Comparison of ENCODE assay signal across 42 mouse cellular contexts in the genomic region with DNA sequence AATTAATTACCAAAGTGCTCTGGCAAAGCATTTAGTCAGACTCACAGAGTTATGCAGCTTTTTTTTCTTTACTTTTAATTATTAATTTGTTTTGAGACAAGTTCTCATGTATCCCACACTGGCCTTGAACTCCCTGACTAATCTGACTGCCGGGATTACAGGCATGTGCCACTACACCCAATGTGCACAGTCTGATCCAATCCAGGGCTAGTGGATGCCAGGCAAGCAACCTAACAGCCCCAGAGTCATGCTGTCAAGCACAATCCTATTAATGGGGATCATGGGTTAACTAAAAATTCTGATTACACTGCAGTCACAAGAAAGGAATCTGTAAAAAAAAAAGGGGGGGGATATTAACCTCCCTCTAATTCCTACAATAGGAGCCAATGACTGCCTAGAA. TPM values are rescaled to one million over a fixed set of nuclear protein-coding genes. Genes with fewer than 3 reads are reported as not detected.
"Had no signal": no experiment of that assay in that cellular context is flagged by ENCODE, and none has a peak within 500 bp of the region (broad histone marks: within the 10 kb centered on the region; RNA-seq: fewer than 3 reads in every experiment).

No protein-coding gene starts in this region.

RNA-seq across cellular contexts. Expression of a gene that starts 11.1 kb away (rescaled TPM):
- total RNA-seq: heart, postnatal 10 days; heart, postnatal 14 days; heart, postnatal 25 days; heart, postnatal 36 days; heart, postnatal 4 days; hematopoietic stem cell, adult 5-6 weeks; hindbrain, postnatal 0 days; layer of hippocampus, adult 18-20 months; layer of hippocampus, adult 2 months; layer of hippocampus, adult 8-10 months; layer of hippocampus, postnatal 10 days; layer of hippocampus, postnatal 14 days; layer of hippocampus, postnatal 25 days; layer of hippocampus, postnatal 36 days; left cerebral cortex, adult 18-20 months; left cerebral cortex, adult 2 months; left cerebral cortex, adult 8-10 months had no signal
- polyA plus RNA-seq: heart, embryonic 10.5 days; heart, embryonic 11.5 days; heart, embryonic 12.5 days; heart, embryonic 13.5 days; heart, embryonic 14.5 days; heart, embryonic 15.5 days; heart, embryonic 16.5 days; heart, postnatal 0 days; hindbrain, embryonic 10.5 days; hindbrain, embryonic 11.5 days; hindbrain, embryonic 12.5 days; hindbrain, embryonic 13.5 days; hindbrain, embryonic 14.5 days; hindbrain, embryonic 15.5 days; hindbrain, embryonic 16.5 days; hindbrain, postnatal 0 days; inflammation-experienced regulatory T-cells, adult 6 months; intestine, embryonic 14.5 days; intestine, embryonic 15.5 days; intestine, embryonic 16.5 days; intestine, postnatal 0 days; kidney, embryonic 14.5 days; kidney, embryonic 15.5 days; kidney, embryonic 16.5 days; kidney, postnatal 0 days; large intestine, adult 2 months had no signal

RNA-seq across cellular contexts. Expression of a gene that starts 39.4 kb away (rescaled TPM):
- total RNA-seq: hematopoietic stem cell, adult 5-6 weeks; layer of hippocampus, postnatal 10 days had no signal
- polyA plus RNA-seq: hindbrain, embryonic 11.5 days; hindbrain, embryonic 12.5 days; hindbrain, embryonic 14.5 days; inflammation-experienced regulatory T-cells, adult 6 months had no signal
